Mouse (Mus musculus) limb, embryonic 14.5 days (tissue): ENCODE measurements around the gene Gm10715. TPM values are rescaled to one million over a fixed set of nuclear protein-coding genes. Genes with fewer than 3 reads are reported as not detected.
A peak's percentile ranks its signal among the peaks of the same experiment; 100 is the strongest.
"Not testable (repeated sequence)": the region's sequence is repeated elsewhere in the genome, so short reads cannot be mapped to it uniquely, and the experiment has no call there.

ENCODE experiments used
- ATAC-seq: fragments of 200-750 bp; cut with Nextera tagmentation; 2 replicates; pipeline ENCODE4 v1.8.0; 2017; ENCODE audit warnings: low read depth, moderate number of reproducible peaks, moderate TSS enrichment; ENCODE audit not compliant: low FRiP score
- DNase-seq: peaks from one replicate; pipeline ENCODE4 v3.0.0-alpha.2; 2015; ENCODE audit warnings: low spot score
- H3K27ac ChIP-seq: fragments of 300-500 bp; sonication (generic); replicated peaks from 2 replicates; pipeline ENCODE4 v1.5.1; 2014; ENCODE audit warnings: low read depth, mild to moderate bottlenecking, low read length, moderate library complexity, mixed read lengths
- H3K27me3 ChIP-seq: fragments of 300-500 bp; sonication (generic); 2 replicates; pipeline ENCODE4 v1.6.1; 2014; ENCODE audit warnings: low read length, mixed read lengths; ENCODE audit not compliant: control insufficient read depth, insufficient read depth
- H3K36me3 ChIP-seq: fragments of 300-500 bp; sonication (generic); 2 replicates; pipeline ENCODE4 v1.6.1; 2014; ENCODE audit warnings: mild to moderate bottlenecking, low read length, moderate library complexity, mixed read lengths; ENCODE audit not compliant: control insufficient read depth, insufficient read depth
- H3K4me1 ChIP-seq: fragments of 300-500 bp; sonication (generic); 2 replicates; pipeline ENCODE4 v1.6.1; 2014; ENCODE audit warnings: antibody characterized with exemption, low read length, mixed read lengths; ENCODE audit not compliant: control insufficient read depth, insufficient read depth
- H3K4me2 ChIP-seq: fragments of 300-500 bp; sonication (generic); replicated peaks from 2 replicates; pipeline ENCODE4 v1.6.1; 2014; ENCODE audit warnings: low read depth, mild to moderate bottlenecking, low read length, moderate library complexity; ENCODE audit not compliant: severe bottlenecking
- H3K4me3 ChIP-seq: fragments of 300-500 bp; sonication (generic); replicated peaks from 2 replicates; pipeline ENCODE4 v1.5.1; 2014; ENCODE audit warnings: low read length
- H3K9ac ChIP-seq: fragments of 300-500 bp; sonication (generic); 2 replicates; pipeline ENCODE4 v1.6.1; 2014; ENCODE audit warnings: mild to moderate bottlenecking, low read depth, low read length, moderate library complexity; ENCODE audit not compliant: severe bottlenecking
- H3K9me3 ChIP-seq: fragments of 300-500 bp; sonication (generic); 2 replicates; pipeline ENCODE4 v1.6.1; 2016; ENCODE audit warnings: low read length; ENCODE audit not compliant: control insufficient read depth
- WGBS: fragments of 180-500 bp; shearing (Covaris S2); extraction: QIAGEN DNeasy Blood & Tissue Kit; methylation state at CpG from one replicate; pipeline ENCODE4 v1.1.7; 2014; 5-methylcytosine and 5-hydroxymethylcytosine counted together
- polyA plus RNA-seq, 2 experiments: library from polyadenylated mRNA; depleted of rRNA in 1 of 2; stranded (reverse) in 1 of 2; unstranded in 1 of 2; fragments of >200 nt; fragmentation: Nextera tagmentation in 1 of 2; extraction: Ambion mirVana in 1 of 2; gene quantifications; 2 replicates each; pipeline versions ENCODE4 v1.2.1 to v1.2.3; 2012 to 2014

The Gm10715 gene
- polyA plus RNA-seq, 2 experiments: not detected

- H3K4me3 ChIP-seq, H3K4me2 ChIP-seq, ATAC-seq, H3K36me3 ChIP-seq, H3K27ac ChIP-seq, H3K9ac ChIP-seq, H3K9me3 ChIP-seq, H3K27me3 ChIP-seq, H3K4me1 ChIP-seq: not testable (repeated sequence)
- WGBS: 69% methylated on average over 9 of the region's 13 CpGs
- DNase-seq: peak; percentile 2
Observed at GRCm38 (mm10) chr9:3022316-3023008, 14.2 kb upstream of the Gm10715 start.

- WGBS: 71% methylated on average over 9 of the region's 13 CpGs
- not testable (repeated sequence) for H3K4me3 ChIP-seq, H3K36me3 ChIP-seq, H3K27ac ChIP-seq, H3K4me1 ChIP-seq, ATAC-seq, H3K9ac ChIP-seq, DNase-seq, H3K27me3 ChIP-seq, H3K4me2 ChIP-seq, H3K9me3 ChIP-seq
Observed at GRCm38 (mm10) chr9:3023312-3023984, 13.2 kb upstream of the Gm10715 start, which contains the start of gene Gm10718. TSS of gene Gm10718 (plus strand) at chr9:3023547.

GRCm38 (mm10) chr9:3023985-3024648 is 12.6 kb upstream of the Gm10715 start:
- not testable (repeated sequence) for H3K4me1 ChIP-seq, DNase-seq, H3K9ac ChIP-seq, H3K27me3 ChIP-seq, H3K4me3 ChIP-seq, ATAC-seq, H3K36me3 ChIP-seq, H3K27ac ChIP-seq, H3K9me3 ChIP-seq, H3K4me2 ChIP-seq
- 63% methylated on average over 14 of the region's 16 CpGs for WGBS

- WGBS: 72% methylated on average over 12 of the region's 12 CpGs
- H3K4me1 ChIP-seq, H3K4me3 ChIP-seq, H3K9ac ChIP-seq, H3K27me3 ChIP-seq, DNase-seq, H3K36me3 ChIP-seq, H3K4me2 ChIP-seq, ATAC-seq, H3K27ac ChIP-seq, H3K9me3 ChIP-seq: not testable (repeated sequence)
Observed at GRCm38 (mm10) chr9:3024912-3025467, 11.7 kb upstream of the Gm10715 start, which contains the start of gene Gm10717. TSS of gene Gm10717 (plus strand) at chr9:3025417.

GRCm38 (mm10) chr9:3025653-3026052 is 11.0 kb upstream of the Gm10715 start:
- H3K4me1 ChIP-seq, H3K9ac ChIP-seq, H3K27ac ChIP-seq, H3K4me2 ChIP-seq, H3K36me3 ChIP-seq, H3K4me3 ChIP-seq, H3K9me3 ChIP-seq, DNase-seq, ATAC-seq, H3K27me3 ChIP-seq: not testable (repeated sequence)
- WGBS: 60% methylated on average over 4 of the region's 6 CpGs

- WGBS: 68% methylated on average over 5 of the region's 5 CpGs
- H3K9ac ChIP-seq, H3K4me3 ChIP-seq, H3K36me3 ChIP-seq, ATAC-seq, H3K27me3 ChIP-seq, H3K9me3 ChIP-seq, DNase-seq, H3K4me1 ChIP-seq, H3K4me2 ChIP-seq, H3K27ac ChIP-seq: not testable (repeated sequence)
Observed at GRCm38 (mm10) chr9:3026136-3026535, 10.5 kb upstream of the Gm10715 start.

GRCm38 (mm10) chr9:3026741-3027140 is 9.9 kb upstream of the Gm10715 start:
- not testable (repeated sequence) for H3K9ac ChIP-seq, H3K9me3 ChIP-seq, H3K4me2 ChIP-seq, H3K4me3 ChIP-seq, H3K27me3 ChIP-seq, H3K36me3 ChIP-seq, DNase-seq, H3K4me1 ChIP-seq, H3K27ac ChIP-seq, ATAC-seq
- WGBS: 69% methylated on average over 9 of the region's 9 CpGs

GRCm38 (mm10) chr9:3027200-3027599 is 9.5 kb upstream of the Gm10715 start:
- ATAC-seq: not testable (repeated sequence)

More at GRCm38 (mm10) chr9:3027200-3027599, 9.5 kb upstream of the Gm10715 start:
- not testable (repeated sequence) for H3K36me3 ChIP-seq, H3K27ac ChIP-seq, H3K27me3 ChIP-seq, H3K9ac ChIP-seq, H3K4me1 ChIP-seq, H3K9me3 ChIP-seq, H3K4me3 ChIP-seq, H3K4me2 ChIP-seq
- WGBS: 73% methylated on average over 9 of the region's 9 CpGs
- DNase-seq: peak; percentile 50
